Mouse (Mus musculus) kidney, adult 2 months (tissue): ENCODE measurements at regions not wholly inside any gene's neighbourhood (a gene's known extent, or its start where the extent isn't known, plus 50 kb on each side); places are given as distances from the start of the nearest gene placed in this dataset.

Experiments used
- CTCF ChIP-seq: fragments of 200-500 bp; conservative IDR thresholded peaks from 2 replicates; pipeline ENCODE4 v1.5.1; 2011; ENCODE audit warnings: low read depth, mild to moderate bottlenecking, control low read depth, low read length, moderate library complexity, mixed read lengths; ENCODE audit not compliant: insufficient read depth, insufficient read length
- POLR2A ChIP-seq: fragments of 200-500 bp; IDR thresholded peaks from one replicate; pipeline ENCODE4 v1.6.1; 2011; ENCODE audit warnings: low read depth, low read length, control low read depth

GRCm38 (mm10) chr1:186907409-186908170 lies 59.6 kb upstream of the D1Pas1 start:
- no peak for TF ChIP-seq CTCF
- no peak for TF ChIP-seq POLR2A
